Mouse (Mus musculus) MEL (cell line): ENCODE results near the gene S100a16. TPM values are rescaled to one million over a fixed set of nuclear protein-coding genes. Genes with fewer than 3 reads are reported as not detected.

ENCODE experiments used
- DNase-seq: peaks from one replicate; pipeline ENCODE4 v3.0.0; 2011; ENCODE audit warnings: low read depth, low spot score
- H3K27ac ChIP-seq: 2 replicates; pipeline ENCODE4 v1.5.1; 2012; ENCODE audit warnings: low read depth, mild to moderate bottlenecking, control low read depth, low read length, moderate library complexity; ENCODE audit not compliant: control insufficient read depth
- H3K27me3 ChIP-seq, 2 experiments: fragments of 150-350 bp in 1 of 2; sonication (generic) in 1 of 2; 2 replicates each; pipeline ENCODE4 v1.6.1; 2012; ENCODE audit warnings: low read length in 2 of 2, mild to moderate bottlenecking in 2 of 2, improper control_type of control experiment in 1 of 2, moderate library complexity in 1 of 2; ENCODE audit not compliant: insufficient read depth in 2 of 2, control insufficient read depth in 1 of 2
- H3K36me3 ChIP-seq, 2 experiments: 2 replicates each; pipeline ENCODE4 v1.6.1; 2012 to 2014; ENCODE audit warnings: low read length in 2 of 2, improper control_type of control experiment in 1 of 2, inconsistent platforms in 1 of 2, mild to moderate bottlenecking in 1 of 2; ENCODE audit not compliant: insufficient read depth in 2 of 2, control insufficient read depth in 1 of 2
- H3K4me1 ChIP-seq, 2 experiments: fragments of 150-350 bp in 1 of 2; sonication (generic) in 1 of 2; 2 replicates each; pipeline ENCODE4 v1.6.1; 2012; ENCODE audit warnings: low read length in 2 of 2, improper control_type of control experiment in 1 of 2, mild to moderate bottlenecking in 1 of 2; ENCODE audit not compliant: insufficient read depth in 2 of 2, control insufficient read depth in 1 of 2
- H3K4me3 ChIP-seq, 2 experiments: fragments of 150-350 bp in 1 of 2; sonication (generic) in 1 of 2; 2 replicates each; pipeline ENCODE4 v1.5.1; 2012; ENCODE audit warnings: low read depth in 2 of 2, low read length in 2 of 2, mild to moderate bottlenecking in 2 of 2, moderate library complexity in 2 of 2, control low read depth in 1 of 2, improper control_type of control experiment in 1 of 2; ENCODE audit not compliant: control insufficient read depth in 1 of 2, insufficient read depth in 1 of 2
- H3K79me2 ChIP-seq: 2 replicates; pipeline ENCODE4 v1.6.1; 2012; ENCODE audit warnings: mild to moderate bottlenecking, low read length, moderate library complexity; ENCODE audit not compliant: control insufficient read depth, poor library complexity, insufficient read depth
- H3K9ac ChIP-seq: 2 replicates; pipeline ENCODE4 v1.6.1; 2012; ENCODE audit warnings: low read depth, mild to moderate bottlenecking, control low read depth, low read length, moderate library complexity; ENCODE audit not compliant: control insufficient read depth, poor library complexity, severe bottlenecking
- H3K9me3 ChIP-seq: fragments of 150-350 bp; sonication (generic); replicated peaks from 2 replicates; pipeline ENCODE4 v1.6.1; 2012; ENCODE audit warnings: mild to moderate bottlenecking, low read length, improper control_type of control experiment, moderate library complexity; ENCODE audit not compliant: insufficient read depth
- BHLHE40 ChIP-seq: IDR thresholded peaks from 2 replicates; pipeline ENCODE4 v1.6.1; 2012; ENCODE audit warnings: low read depth, mild to moderate bottlenecking, inconsistent platforms, low read length, improper control_type of control experiment, borderline replicate concordance
- CHD1 ChIP-seq: IDR thresholded peaks from 2 replicates; pipeline ENCODE4 v1.6.1; 2012; ENCODE audit warnings: low read depth, mild to moderate bottlenecking, inconsistent platforms, low read length, improper control_type of control experiment
- CTCF ChIP-seq, 3 experiments: IDR thresholded peaks in 2 of 3; conservative IDR thresholded peaks in 1 of 3; 2 replicates each; pipeline ENCODE4 v1.5.1; 2011 to 2012; ENCODE audit warnings: low read length in 3 of 3, low read depth in 2 of 3, mild to moderate bottlenecking in 2 of 3, improper control_type of control experiment in 1 of 3, inconsistent platforms in 1 of 3, mixed read lengths in 1 of 3, moderate library complexity in 1 of 3; ENCODE audit not compliant: control insufficient read depth in 1 of 3, insufficient read depth in 1 of 3, poor library complexity in 1 of 3, severe bottlenecking in 1 of 3
- GABPA ChIP-seq: IDR thresholded peaks from 2 replicates; pipeline ENCODE4 v1.6.1; 2012; ENCODE audit warnings: low read depth, mild to moderate bottlenecking, inconsistent platforms, low read length, improper control_type of control experiment, moderate library complexity
- GATA1 ChIP-seq: IDR thresholded peaks from 2 replicates; pipeline ENCODE4 v1.6.1; 2011; ENCODE audit warnings: low read depth, low read length, improper control_type of control experiment
- MAX ChIP-seq: IDR thresholded peaks from 2 replicates; pipeline ENCODE4 v1.6.1; 2011; ENCODE audit warnings: low read length, improper control_type of control experiment
- MAZ ChIP-seq: IDR thresholded peaks from 2 replicates; pipeline ENCODE4 v1.6.1; 2012; ENCODE audit warnings: low read depth, mild to moderate bottlenecking, inconsistent platforms, low read length, improper control_type of control experiment
- MEF2A ChIP-seq: IDR thresholded peaks from 2 replicates; pipeline ENCODE4 v1.6.1; 2014; ENCODE audit warnings: low read depth, mild to moderate bottlenecking, inconsistent platforms, low read length, improper control_type of control experiment; ENCODE audit not compliant: poor library complexity, insufficient replicate concordance, severe bottlenecking; ENCODE audit errors: extremely low read depth
- NELFE ChIP-seq: IDR thresholded peaks from 2 replicates; pipeline ENCODE4 v1.6.1; 2011; ENCODE audit warnings: low read depth, low read length, improper control_type of control experiment
- TAL1 ChIP-seq: IDR thresholded peaks from 2 replicates; pipeline ENCODE4 v1.6.1; 2012; ENCODE audit warnings: mild to moderate bottlenecking, inconsistent platforms, low read length, moderate library complexity, mixed read lengths
- UBTF ChIP-seq: IDR thresholded peaks from 2 replicates; pipeline ENCODE4 v1.6.1; 2012; ENCODE audit warnings: low read depth, mild to moderate bottlenecking, inconsistent platforms, low read length, improper control_type of control experiment, moderate library complexity, borderline replicate concordance; ENCODE audit not compliant: insufficient read depth
- polyA plus RNA-seq, 2 experiments: library from polyadenylated mRNA; stranded (reverse) in 1 of 2; unstranded in 1 of 2; fragments of >175 nt in 1 of 2; fragments of >200 nt in 1 of 2; gene quantifications; 2 replicates each; pipeline versions ENCODE4 v1.2.1 to v1.2.4; 2012; ENCODE audit warnings: low replicate concordance in 2 of 2, low read depth in 1 of 2; ENCODE audit not compliant: insufficient read length in 2 of 2, insufficient read depth in 1 of 2, missing spikeins in 1 of 2
- total RNA-seq: library from RNA; depleted of rRNA; stranded (reverse); fragments of 300-350 nt; gene quantifications from 2 replicates; pipeline ENCODE4 v1.2.3, GENCODE M21; 2012; rRNA removed

S100a16 gene
- total and polyA plus RNA-seq, 3 experiments, result not detected

DNA sequence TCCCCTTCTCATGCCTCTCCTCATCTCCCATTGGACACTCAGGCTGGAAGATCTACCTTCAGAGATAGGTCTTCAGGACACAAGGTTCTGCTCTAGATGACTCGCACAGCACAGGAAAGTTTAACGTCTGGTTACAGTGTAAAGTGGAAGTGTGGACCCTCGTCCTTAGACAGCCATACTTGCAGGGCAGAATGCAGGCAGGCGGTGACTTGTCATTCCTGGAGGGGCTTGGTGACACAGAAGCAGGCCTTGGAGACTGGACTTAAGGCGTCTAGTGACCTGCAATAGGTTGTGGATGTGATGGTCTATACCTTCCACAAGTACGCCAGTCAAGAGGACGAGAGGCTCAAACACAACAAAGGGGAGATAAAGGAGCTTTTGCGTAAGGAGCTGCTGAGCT lies 52.9 kb downstream of the S100a16 start, which contains the start of gene S100a2:
Gene S100a2 (plus strand): TSS at position 301 of the 400 bp plus-strand sequence.
- DNase-seq, result no peak
- Histone ChIP-seq H3K4me1 (peaks cover 0 to 28% of the 10 kb centered on the region in 2 experiments; a peak in 2 of 4 replicates), H3K27ac (no peak within 1 kb of the TSS), H3K9me3 (no peaks in the 10 kb centered on the region; the same call in 1 of the 2 replicates), H3K27me3 (no peaks in the 10 kb centered on the region), H3K79me2 (no peaks in the 10 kb centered on the region), H3K36me3 (peaks cover 0 to 9% of the 10 kb centered on the region in 2 experiments; a peak in 2 of 4 replicates), H3K9ac (no peak within 1 kb of the TSS), H3K4me3 (no peak within 1 kb of the TSS)
- TF ChIP-seq BHLHE40 (no peak), MAX (no peak), CTCF (IDR thresholded peaks at IDR 0.05 in 2 of 3, conservative IDR thresholded peaks at IDR 0.05 in 1 of 3; ENCODE audit: control insufficient read depth in 1 of 3, insufficient read depth in 1 of 3, low read depth in 2 of 3, low read length in 3 of 3, poor library complexity in 1 of 3, severe bottlenecking in 1 of 3) (no peak), TAL1 (no peak), MEF2A (no peak), NELFE (no peak), GABPA (no peak), UBTF (no peak), GATA1 (no peak), MAZ (no peak), CHD1 (no peak)

Other genes starting within 250 kb of the S100a16 start
- 9.1 and 12.3 TPM in 2 replicates for gene Gatad2b, start 244.1 kb upstream of the S100a16 start, total RNA-seq
- 10 to 100 TPM in 1 of 2 experiments, not detected in 1; 37.6 TPM for gene Gatad2b, start 244.1 kb upstream of the S100a16 start, polyA plus RNA-seq
- 1.4 and 1.9 TPM in 2 replicates for gene Slc27a3, start 147.3 kb upstream of the S100a16 start, total RNA-seq
- 1 to 10 TPM in 1 of 2 experiments, not detected in 1; 2.8 TPM for gene Slc27a3, start 147.3 kb upstream of the S100a16 start, polyA plus RNA-seq
- gene Ints3, start 103.6 kb upstream of the S100a16 start, total RNA-seq, result 55.9 and 58.5 TPM in 2 replicates
- 100 to 1,000 TPM; 101 to 115 TPM for gene Ints3, start 103.6 kb upstream of the S100a16 start, polyA plus RNA-seq
- not detected in 2 replicates for gene Npr1, start 71.4 kb upstream of the S100a16 start, total RNA-seq
- gene Npr1, start 71.4 kb upstream of the S100a16 start, polyA plus RNA-seq, result under 1 TPM in 1 of 2 experiments, not detected in 1; 0.11 TPM
- 162 and 175 TPM in 2 replicates for gene Ilf2, start 61.1 kb upstream of the S100a16 start, total RNA-seq
- gene Ilf2, start 61.1 kb upstream of the S100a16 start, polyA plus RNA-seq, result 100 to 1,000 TPM; 107 to 223 TPM
- 24.5 and 25.2 TPM in 2 replicates for gene Snapin, start 46.2 kb upstream of the S100a16 start, total RNA-seq
- gene Snapin, start 46.2 kb upstream of the S100a16 start, polyA plus RNA-seq, result 10 to 100 TPM in 1 of 2 experiments, not detected in 1; 46.8 TPM
- 201 and 202 TPM in 2 replicates for gene Chtop, start 27.8 kb upstream of the S100a16 start, total RNA-seq
- 100 to 1,000 TPM in 1 of 2 experiments, not detected in 1; 320 TPM for gene Chtop, start 27.8 kb upstream of the S100a16 start, polyA plus RNA-seq
- gene S100a1, start 22.9 kb upstream of the S100a16 start, total RNA-seq, result 8.7 and 14.4 TPM in 2 replicates
- gene S100a1, start 22.9 kb upstream of the S100a16 start, polyA plus RNA-seq, result 10 to 100 TPM in 1 of 2 experiments, not detected in 1; 22.2 TPM
- gene S100a13, start 22.8 kb upstream of the S100a16 start, total RNA-seq, result 26.1 and 29.9 TPM in 2 replicates
- 10 to 100 TPM in 1 of 2 experiments, not detected in 1; 22.0 TPM for gene S100a13, start 22.8 kb upstream of the S100a16 start, polyA plus RNA-seq
- gene S100a14, start 10.4 kb upstream of the S100a16 start, total RNA-seq, result not detected in 2 replicates
- gene S100a14, start 10.4 kb upstream of the S100a16 start, polyA plus RNA-seq, result not detected
- 0.04 TPM in 1 of 2 replicates, not detected in the other for gene S100a3, start 23.3 kb downstream of the S100a16 start, total RNA-seq
- gene S100a3, start 23.3 kb downstream of the S100a16 start, polyA plus RNA-seq, result under 1 TPM in 1 of 2 experiments, not detected in 1; 0.03 TPM
- not detected in 2 replicates for gene S100a2, start 53.0 kb downstream of the S100a16 start, total RNA-seq
- gene S100a2, start 53.0 kb downstream of the S100a16 start, polyA plus RNA-seq, result not detected
- not detected in 2 replicates for gene Gm42674, start 64.7 kb downstream of the S100a16 start, total RNA-seq
- not detected for gene Gm42674, start 64.7 kb downstream of the S100a16 start, polyA plus RNA-seq
- 0.73 and 0.82 TPM in 2 replicates for gene S100a4, start 66.5 kb downstream of the S100a16 start, total RNA-seq
- gene S100a4, start 66.5 kb downstream of the S100a16 start, polyA plus RNA-seq, result 1 to 10 TPM in 1 of 2 experiments, not detected in 1; 2.3 TPM
- not detected in 2 replicates for gene S100a5, start 71.3 kb downstream of the S100a16 start, total RNA-seq
- not detected for gene S100a5, start 71.3 kb downstream of the S100a16 start, polyA plus RNA-seq
- gene S100a6, start 75.6 kb downstream of the S100a16 start, total RNA-seq, result 0.85 and 2.1 TPM in 2 replicates
- 1 to 10 TPM in 1 of 2 experiments, not detected in 1; 4.7 TPM for gene S100a6, start 75.6 kb downstream of the S100a16 start, polyA plus RNA-seq
- gene S100a7a, start 116.8 kb downstream of the S100a16 start, total RNA-seq, result not detected in 2 replicates
- not detected for gene S100a7a, start 116.8 kb downstream of the S100a16 start, polyA plus RNA-seq
- gene S100a8, start 131.7 kb downstream of the S100a16 start, total RNA-seq, result not detected in 2 replicates
- gene S100a8, start 131.7 kb downstream of the S100a16 start, polyA plus RNA-seq, result not detected
- not detected in 2 replicates for gene S100a9, start 158.5 kb downstream of the S100a16 start, total RNA-seq
- gene S100a9, start 158.5 kb downstream of the S100a16 start, polyA plus RNA-seq, result not detected
- gene Pglyrp4, start 189.7 kb downstream of the S100a16 start, total RNA-seq, result not detected in 2 replicates
- gene Pglyrp4, start 189.7 kb downstream of the S100a16 start, polyA plus RNA-seq, result not detected
- gene Gm5849, start 240.6 kb downstream of the S100a16 start, total RNA-seq, result not detected in 2 replicates
- gene Gm5849, start 240.6 kb downstream of the S100a16 start, polyA plus RNA-seq, result not detected